Mouse (Mus musculus) cerebellum, postnatal 14 days (tissue): ENCODE measurements around the gene B4galnt1.
"Not testable (repeated sequence)": the region's sequence is repeated elsewhere in the genome, so short reads cannot be mapped to it uniquely, and the experiment has no call there.

Experiments used
- DNase-seq, 2 experiments: peaks; one replicate each; pipeline ENCODE4 v3.0.0; 2021; ENCODE audit warnings: mixed read lengths in 2 of 2

Gene B4galnt1

GRCm38 (mm10) chr10:127143228-127143627 lies 21.8 kb upstream of the B4galnt1 start:
- peak; percentile 22 to 39 for DNase-seq

- no peak for DNase-seq
Observed at GRCm38 (mm10) chr10:127144536-127144935, 20.5 kb upstream of the B4galnt1 start.

GRCm38 (mm10) chr10:127145303-127145702 lies 19.7 kb upstream of the B4galnt1 start:
- no peak for DNase-seq

DNA sequence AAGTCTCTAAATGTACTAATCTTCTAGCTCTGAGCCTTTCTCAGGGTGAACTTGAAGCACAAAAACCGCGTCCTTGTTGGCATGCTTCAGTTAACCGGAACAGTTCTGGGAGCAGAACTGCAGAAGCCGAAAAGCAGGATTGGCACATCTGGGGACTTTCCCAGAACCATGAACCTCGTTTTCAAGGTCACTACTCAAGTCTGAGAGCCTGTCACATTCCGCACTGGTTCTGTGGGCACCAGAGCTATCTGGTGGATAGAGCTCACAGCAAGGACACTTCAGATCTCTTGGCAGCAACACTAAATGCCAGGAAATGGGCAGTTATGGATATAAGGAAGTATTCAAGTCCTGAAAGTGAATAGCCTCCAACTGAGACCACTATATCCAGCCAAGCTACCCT lies 17.9 kb upstream of the B4galnt1 start:
- no peak for DNase-seq

DNA sequence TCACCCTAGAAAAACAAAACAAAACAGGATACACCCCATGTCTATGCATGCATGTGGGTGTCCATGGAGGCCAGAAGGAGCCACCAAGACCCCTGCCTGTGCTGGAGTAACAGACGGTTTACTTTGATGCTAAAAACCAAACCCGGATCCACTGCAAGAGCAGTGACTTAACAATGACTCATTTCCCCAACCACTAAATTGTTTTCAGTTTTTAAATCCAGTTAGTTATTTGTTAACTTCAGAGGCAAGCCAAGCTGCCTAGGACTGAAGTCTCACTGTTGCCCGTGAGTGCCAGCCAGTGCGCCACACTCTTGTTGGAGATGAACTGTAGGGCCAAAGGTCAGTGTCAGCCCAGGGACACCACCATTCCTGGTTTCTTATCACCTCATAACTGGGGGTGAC lies 14.6 kb upstream of the B4galnt1 start:
- no peak for DNase-seq

- DNase-seq = not testable (repeated sequence)
Observed at GRCm38 (mm10) chr10:127151233-127151632, 13.8 kb upstream of the B4galnt1 start.

- DNase-seq = not testable (repeated sequence)
Observed at GRCm38 (mm10) chr10:127152556-127152955, 12.5 kb upstream of the B4galnt1 start.

GRCm38 (mm10) chr10:127153323-127153722 lies 11.7 kb upstream of the B4galnt1 start:
- no peak for DNase-seq

DNA sequence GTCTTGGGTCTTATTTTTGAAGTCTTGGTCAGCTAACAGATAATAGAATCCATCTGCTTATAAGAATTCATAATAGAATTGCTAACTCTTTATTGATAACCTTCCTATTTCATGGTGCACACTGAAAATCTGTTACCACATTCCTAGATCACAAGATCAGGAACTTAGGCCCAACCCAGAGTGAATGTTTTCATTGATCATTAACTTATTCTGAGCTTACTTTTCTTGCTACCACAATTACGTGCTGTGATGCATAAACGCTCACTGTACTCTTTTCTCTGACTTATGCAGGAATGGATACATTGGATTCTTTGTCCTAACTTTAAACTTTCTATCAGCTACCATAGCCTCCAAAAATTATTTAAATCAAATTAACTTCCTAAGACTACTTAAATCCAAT lies 10.8 kb upstream of the B4galnt1 start:
- no peak for DNase-seq

DNA sequence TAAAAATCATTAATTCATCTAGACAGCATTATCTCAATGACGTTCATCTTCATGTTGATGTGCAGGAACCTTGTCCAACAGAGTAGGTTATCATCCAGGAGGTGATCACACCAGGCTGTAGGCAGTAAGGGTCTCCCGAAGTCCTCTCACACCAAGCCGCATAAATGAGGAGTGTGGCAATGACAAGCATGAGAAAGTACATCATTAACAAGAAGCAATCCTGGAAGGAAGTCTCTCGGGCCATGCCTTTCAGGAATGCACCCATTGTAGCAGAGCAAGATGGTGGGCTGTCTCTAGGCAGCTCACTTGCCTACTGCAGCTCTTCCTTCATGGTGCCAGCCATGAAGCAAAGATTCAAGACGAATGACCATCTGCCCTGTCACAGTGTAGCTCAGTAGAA lies 10.4 kb upstream of the B4galnt1 start:
- no peak for DNase-seq

- DNase-seq = no peak
Observed at GRCm38 (mm10) chr10:127156089-127156488, 8.9 kb upstream of the B4galnt1 start.

DNA sequence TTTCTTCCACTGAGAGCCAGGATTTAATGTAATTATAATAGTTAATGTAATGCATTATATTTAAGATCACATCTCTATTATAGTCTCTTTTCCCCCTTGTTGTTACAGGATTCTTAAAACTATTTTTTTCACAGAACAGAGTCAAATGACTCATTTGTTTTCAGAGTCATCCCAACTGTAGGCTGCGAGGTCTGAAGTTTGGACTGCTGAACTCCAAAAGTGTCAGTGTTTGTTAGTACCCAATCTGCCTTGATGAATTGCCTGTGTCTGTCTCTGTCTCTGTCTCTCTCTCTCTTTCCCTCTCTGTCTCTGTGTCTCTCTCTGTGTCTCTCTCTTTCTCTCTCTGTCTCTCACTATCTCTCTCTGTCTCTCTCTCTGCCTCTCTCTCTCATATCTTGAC lies 8.5 kb upstream of the B4galnt1 start:
- no peak for DNase-seq

DNA sequence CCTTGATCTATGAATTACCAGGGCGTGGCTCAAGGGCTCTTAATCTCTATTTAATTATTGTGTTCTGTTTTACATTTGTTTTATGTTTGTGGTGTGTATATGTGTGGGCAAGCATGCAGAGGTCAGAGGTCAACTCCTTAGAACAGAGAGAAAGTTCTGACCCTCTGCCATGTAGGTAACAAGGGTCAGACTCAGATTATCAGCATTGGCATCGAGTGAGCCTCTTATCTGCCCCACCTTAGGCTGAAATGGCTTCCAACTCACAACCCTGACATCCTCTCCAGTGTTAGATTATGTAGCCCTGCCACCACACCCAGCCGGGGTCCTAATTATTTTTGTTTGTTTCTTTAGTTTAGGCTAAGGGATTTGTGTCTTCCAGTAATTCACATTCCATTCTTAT lies 6.6 kb upstream of the B4galnt1 start:
- DNase-seq = no peak

- DNase-seq = no peak
Observed at GRCm38 (mm10) chr10:127160081-127160480, 4.9 kb upstream of the B4galnt1 start.

GRCm38 (mm10) chr10:127160728-127161127 lies 4.3 kb upstream of the B4galnt1 start:
- DNase-seq = no peak

GRCm38 (mm10) chr10:127162771-127163261 lies 2.2 kb upstream of the B4galnt1 start:
- DNase-seq = not testable (repeated sequence)

GRCm38 (mm10) chr10:127164190-127164589 lies 835 bp upstream of the B4galnt1 start:
- DNase-seq = no peak

- DNase-seq = no peak
Observed at GRCm38 (mm10) chr10:127165354-127165653, 279 bp downstream of the B4galnt1 start.

- DNase-seq = peak; percentile 69 to 73
Observed at GRCm38 (mm10) chr10:127165654-127166403, 804 bp downstream of the B4galnt1 start.

GRCm38 (mm10) chr10:127166404-127166715 lies 1.3 kb downstream of the B4galnt1 start:
- no peak for DNase-seq

GRCm38 (mm10) chr10:127166771-127167613 lies 2.0 kb downstream of the B4galnt1 start:
- DNase-seq = peak in 1 of 2 experiments; percentile 30

DNA sequence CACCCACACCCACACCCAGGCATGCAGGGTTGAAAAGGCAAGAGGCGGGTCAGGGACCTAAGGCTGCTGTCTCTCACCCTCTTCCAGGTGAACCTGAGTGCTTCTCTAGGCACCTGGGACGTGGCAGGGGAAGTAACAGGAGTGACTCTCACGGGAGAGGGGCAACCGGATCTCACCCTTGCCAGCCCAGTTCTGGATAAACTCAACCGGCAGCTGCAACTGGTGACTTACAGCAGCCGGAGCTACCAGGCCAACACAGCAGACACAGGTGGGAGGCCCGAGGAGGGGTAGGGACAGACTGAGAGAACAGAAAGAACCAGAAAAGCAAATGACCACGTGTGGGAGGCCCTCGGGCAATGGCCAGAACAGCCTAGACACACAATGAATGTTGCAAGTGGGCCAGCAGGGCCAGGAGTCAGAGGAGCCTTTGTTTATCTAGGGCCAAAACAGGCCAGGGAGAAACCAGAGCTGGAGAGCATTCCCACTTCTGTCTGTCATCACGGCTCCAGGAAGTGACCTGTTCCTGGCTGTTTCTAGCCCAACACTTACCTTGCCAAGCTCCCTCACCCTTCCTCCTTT lies 2.7 kb downstream of the B4galnt1 start:
- DNase-seq = peak in 1 of 2 experiments; percentile 23

GRCm38 (mm10) chr10:127170002-127170401 lies 5.0 kb downstream of the B4galnt1 start:
- DNase-seq = peak; percentile 54 to 62

- DNase-seq = peak; percentile 55 to 71
Observed at GRCm38 (mm10) chr10:127170837-127171272, 5.8 kb downstream of the B4galnt1 start.
